Mouse (Mus musculus): ENCODE measurements around the gene Eif2ak3. TPM values are rescaled to one million over a fixed set of nuclear protein-coding genes. Genes with fewer than 3 reads are reported as not detected.
A peak's percentile ranks its signal among the peaks of the same experiment; 100 is the strongest.

Eif2ak3 gene
- total RNA-seq, 2 experiments from 2014 or later: 11.1 to 11.7 TPM

- intact Hi-C loops (cut with DNase I): no loop called here
- no peak for DNase-seq
Observed at GRCm38 (mm10) chr6:70824987-70825337, 19.4 kb upstream of the Eif2ak3 start.

GRCm38 (mm10) chr6:70829451-70829850 is 14.9 kb upstream of the Eif2ak3 start:
- no peak for DNase-seq
- intact Hi-C loops (cut with DNase I): no loop called here

GRCm38 (mm10) chr6:70830552-70830951 is 13.8 kb upstream of the Eif2ak3 start:
- DNase-seq: no peak
- intact Hi-C loops (cut with DNase I): no loop called here

GRCm38 (mm10) chr6:70831179-70831839 is 13.0 kb upstream of the Eif2ak3 start:
- DNase-seq: no peak
- intact Hi-C loops (cut with DNase I): no loop called here

- intact Hi-C loops (cut with DNase I): no loop called here
- no peak for DNase-seq
Observed at GRCm38 (mm10) chr6:70837297-70837696, 7.0 kb upstream of the Eif2ak3 start.

- intact Hi-C loops (cut with DNase I): no loop called here
- DNase-seq: no peak
Observed at GRCm38 (mm10) chr6:70838532-70838931, 5.8 kb upstream of the Eif2ak3 start.

- intact Hi-C loops (cut with DNase I): no loop called here
- DNase-seq: no peak
Observed at GRCm38 (mm10) chr6:70840281-70840680, 4.0 kb upstream of the Eif2ak3 start.

GRCm38 (mm10) chr6:70842991-70843390 is 1.3 kb upstream of the Eif2ak3 start:
- intact Hi-C loops (cut with DNase I): no loop called here
- peak in 1 of 2 experiments; percentile 24 for DNase-seq

GRCm38 (mm10) chr6:70844896-70845646 is 756 bp downstream of the Eif2ak3 start:
- intact Hi-C loops (cut with DNase I): loop anchor here (5.0 kb wide), 2 partner anchors 33 to 37 kb away; no protein-coding TSS in a partner anchor
- no peak for DNase-seq

GRCm38 (mm10) chr6:70847386-70847785 is 3.1 kb downstream of the Eif2ak3 start:
- no peak for DNase-seq
- intact Hi-C loops (cut with DNase I): loop anchor here (5.0 kb wide), 2 partner anchors 35 kb away; no protein-coding TSS in a partner anchor

GRCm38 (mm10) chr6:70853371-70853770 is 9.1 kb downstream of the Eif2ak3 start:
- no peak for DNase-seq
- intact Hi-C loops (cut with DNase I): no loop called here

- DNase-seq: no peak
- intact Hi-C loops (cut with DNase I): no loop called here
Observed at GRCm38 (mm10) chr6:70855529-70856309, 11.4 kb downstream of the Eif2ak3 start.

GRCm38 (mm10) chr6:70862726-70863125 is 18.4 kb downstream of the Eif2ak3 start:
- DNase-seq: no peak
- intact Hi-C loops (cut with DNase I): no loop called here

- no peak for DNase-seq
- intact Hi-C loops (cut with DNase I): no loop called here
Observed at GRCm38 (mm10) chr6:70864285-70864684, 20.0 kb downstream of the Eif2ak3 start.

- DNase-seq: no peak
- intact Hi-C loops (cut with DNase I): no loop called here
Observed at GRCm38 (mm10) chr6:70866761-70867160, 22.4 kb downstream of the Eif2ak3 start.

GRCm38 (mm10) chr6:70867297-70867696 is 23.0 kb downstream of the Eif2ak3 start:
- intact Hi-C loops (cut with DNase I): no loop called here
- DNase-seq: no peak

- intact Hi-C loops (cut with DNase I): no loop called here
- DNase-seq: no peak
Observed at GRCm38 (mm10) chr6:70871511-70871980, 27.2 kb downstream of the Eif2ak3 start.

- DNase-seq: no peak
- intact Hi-C loops (cut with DNase I): no loop called here
Observed at GRCm38 (mm10) chr6:70872128-70872527, 27.8 kb downstream of the Eif2ak3 start.

GRCm38 (mm10) chr6:70872570-70872969 is 28.3 kb downstream of the Eif2ak3 start:
- intact Hi-C loops (cut with DNase I): no loop called here
- DNase-seq: no peak

GRCm38 (mm10) chr6:70874035-70874775 is 29.9 kb downstream of the Eif2ak3 start:
- intact Hi-C loops (cut with DNase I): no loop called here
- DNase-seq: no peak
